Mouse (Mus musculus) lung, embryonic 16.5 days (tissue): Measurements from ENCODE around the gene Nfix. TPM values are rescaled to one million over a fixed set of nuclear protein-coding genes. Genes with fewer than 3 reads are reported as not detected.

Experiments
- ATAC-seq: fragments of 200-750 bp; cut with Nextera tagmentation; 2 replicates; pipeline ENCODE4 v1.8.0; 2017; ENCODE audit warnings: low read depth, mild to moderate bottlenecking, moderate library complexity
- H3K27ac ChIP-seq: fragments of 300-500 bp; sonication (generic); 2 replicates; pipeline ENCODE4 v1.5.1; 2014; ENCODE audit warnings: mild to moderate bottlenecking, control low read depth, low read length
- H3K27me3 ChIP-seq: fragments of 300-500 bp; sonication (generic); 2 replicates; pipeline ENCODE4 v1.6.1; 2014; ENCODE audit warnings: low read depth, low read length, mixed read lengths; ENCODE audit not compliant: control insufficient read depth, insufficient read depth
- H3K36me3 ChIP-seq: fragments of 300-500 bp; sonication (generic); 2 replicates; pipeline ENCODE4 v1.6.1; 2014; ENCODE audit warnings: low read length; ENCODE audit not compliant: control insufficient read depth, insufficient read depth
- H3K4me1 ChIP-seq: fragments of 300-500 bp; sonication (generic); replicated peaks from 2 replicates; pipeline ENCODE4 v1.6.1; 2014; ENCODE audit warnings: low read length, mixed read lengths; ENCODE audit not compliant: control insufficient read depth, insufficient read depth
- H3K4me2 ChIP-seq: fragments of 300-500 bp; sonication (generic); 2 replicates; pipeline ENCODE4 v1.6.1; 2014; ENCODE audit warnings: low read depth, low read length, control low read depth
- H3K4me3 ChIP-seq: fragments of 300-500 bp; sonication (generic); 2 replicates; pipeline ENCODE4 v1.5.1; 2014; ENCODE audit warnings: mild to moderate bottlenecking, low read length, control low read depth
- H3K9ac ChIP-seq: fragments of 300-500 bp; sonication (generic); 2 replicates; pipeline ENCODE4 v1.6.1; 2014; ENCODE audit warnings: low read length, control low read depth
- H3K9me3 ChIP-seq: fragments of 300-500 bp; sonication (generic); 2 replicates; pipeline ENCODE4 v1.6.1; 2016; ENCODE audit warnings: low read length; ENCODE audit not compliant: control insufficient read depth
- WGBS: fragments of 180-500 bp; shearing (Covaris S2); extraction: QIAGEN DNeasy Blood & Tissue Kit; methylation state at CpG from one replicate; pipeline ENCODE4 v1.1.7; 2014; 5-methylcytosine and 5-hydroxymethylcytosine counted together
- polyA plus RNA-seq: library from polyadenylated mRNA; unstranded; fragments of >200 nt; fragmentation: Nextera tagmentation; extraction: Ambion mirVana; gene quantifications from 2 replicates; pipeline ENCODE4 v1.2.1, GENCODE M21; 2015

Nfix gene
- polyA plus RNA-seq, 1 experiment from 2014 or later: 43.9 TPM

DNA sequence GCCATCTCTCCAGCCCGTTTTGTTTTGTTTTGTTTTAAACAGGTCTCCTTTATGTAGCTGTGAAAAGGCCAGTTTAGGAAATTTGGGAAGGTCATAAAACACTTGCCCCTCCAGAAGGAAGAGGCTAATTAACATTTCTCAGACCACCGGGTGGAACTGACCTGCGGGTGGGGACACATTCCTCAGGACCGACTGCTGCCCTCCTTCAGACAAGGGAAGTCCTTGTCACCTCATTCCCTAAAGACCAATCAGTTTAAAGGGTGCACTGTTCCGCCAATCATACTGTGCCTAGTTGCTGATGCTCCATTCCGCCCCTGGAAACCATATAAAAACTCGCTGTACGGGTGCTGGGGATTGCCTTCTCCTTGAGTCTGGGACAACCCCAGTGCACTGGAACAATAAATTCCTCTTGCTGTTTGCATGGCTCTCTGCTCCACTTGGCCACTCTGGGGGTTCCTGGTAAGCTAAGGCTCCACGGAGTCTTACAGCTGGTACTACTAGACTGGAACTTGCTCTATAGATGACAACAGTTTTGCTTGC, 147.0 kb downstream of the Nfix start:
- no peaks in the 10 kb centered on the region for H3K36me3 ChIP-seq
- H3K4me1 ChIP-seq: peaks cover 31% of the 10 kb centered on the region
- no peak overlapping the region for H3K4me3 ChIP-seq
- peak overlapping the region; percentile 4; the same call in 1 of the 2 replicates for H3K27ac ChIP-seq
- no peak for ATAC-seq
- no peaks in the 10 kb centered on the region for H3K27me3 ChIP-seq
- no peak overlapping the region for H3K9ac ChIP-seq
- H3K4me2 ChIP-seq: no peak overlapping the region
- no peaks in the 10 kb centered on the region for H3K9me3 ChIP-seq
- whole genome bisulfite sequencing: 51% methylated on average over 9 of the region's 9 CpGs

DNA sequence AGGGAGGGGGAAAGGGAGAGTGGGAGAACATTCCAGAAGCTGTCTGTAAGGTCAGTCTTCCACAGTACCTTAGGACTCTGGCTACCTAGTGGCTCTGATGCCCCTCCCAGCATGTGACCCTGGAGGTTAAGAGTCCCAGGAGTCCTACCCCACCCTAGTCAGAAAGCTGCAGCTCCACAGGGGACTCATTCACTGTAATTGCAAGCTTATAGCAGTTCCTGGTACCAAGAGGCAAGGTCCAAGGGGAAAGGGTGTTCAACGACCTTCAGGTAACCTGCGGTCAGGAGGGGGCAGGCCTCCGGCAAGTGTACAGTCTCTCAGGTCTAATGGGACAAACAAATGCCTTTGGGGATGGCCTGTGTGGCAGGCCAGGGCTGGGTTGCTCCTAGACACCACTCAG, 149.9 kb downstream of the Nfix start:
- Histone ChIP-seq H3K9me3 (no peaks in the 10 kb centered on the region), H3K27me3 (no peaks in the 10 kb centered on the region), H3K4me1 (peaks cover 10% of the 10 kb centered on the region), H3K4me3 (no peak overlapping the region), H3K4me2 (no peak overlapping the region), H3K27ac (no peak overlapping the region), H3K36me3 (no peaks in the 10 kb centered on the region), H3K9ac (no peak overlapping the region)
- WGBS: 62% methylated on average over 3 of the region's 3 CpGs
- no peak for ATAC-seq

Other genes with a start within 250 kb of the Nfix start
- gene Ier2, start 137.5 kb downstream of the Nfix start, polyA plus RNA-seq: 83.2 and 87.4 TPM in 2 replicates
- 54.7 and 58.8 TPM in 2 replicates for gene Trmt1, start 114.0 kb downstream of the Nfix start, polyA plus RNA-seq
- 16.9 and 19.5 TPM in 2 replicates for gene Nacc1, start 112.5 kb downstream of the Nfix start, polyA plus RNA-seq
- 11.4 and 12.5 TPM in 2 replicates for gene Lyl1, start 98.9 kb downstream of the Nfix start, polyA plus RNA-seq
- 3.1 and 3.7 TPM in 2 replicates for gene G430095P16Rik, start 77.3 kb downstream of the Nfix start, polyA plus RNA-seq
- gene Dand5, start 22.5 kb upstream of the Nfix start, polyA plus RNA-seq: 6.3 and 6.5 TPM in 2 replicates
- 38.6 and 43.0 TPM in 2 replicates for gene Gadd45gip1, start 31.2 kb upstream of the Nfix start, polyA plus RNA-seq
- gene Rad23a, start 40.3 kb upstream of the Nfix start, polyA plus RNA-seq: 110 and 120 TPM in 2 replicates
- 980 and 996 TPM in 2 replicates for gene Calr, start 46.6 kb upstream of the Nfix start, polyA plus RNA-seq
- gene Farsa, start 56.6 kb upstream of the Nfix start, polyA plus RNA-seq: 90.1 and 93.3 TPM in 2 replicates
- 58.7 and 59.6 TPM in 2 replicates for gene Syce2, start 71.8 kb upstream of the Nfix start, polyA plus RNA-seq
- 36.7 and 37.3 TPM in 2 replicates for gene Gcdh, start 93.6 kb upstream of the Nfix start, polyA plus RNA-seq
- 1.5 and 4.9 TPM in 2 replicates for gene Klf1, start 101.6 kb upstream of the Nfix start, polyA plus RNA-seq
- 19.9 and 21.1 TPM in 2 replicates for gene Dnase2a, start 108.2 kb upstream of the Nfix start, polyA plus RNA-seq
- 0.64 and 0.72 TPM in 2 replicates for gene Mast1, start 137.0 kb upstream of the Nfix start, polyA plus RNA-seq
- 0.23 and 0.29 TPM in 2 replicates for gene Rtbdn, start 146.6 kb upstream of the Nfix start, polyA plus RNA-seq
- not detected in 2 replicates for gene Gm49661, start 169.1 kb upstream of the Nfix start, polyA plus RNA-seq
- 644 and 691 TPM in 2 replicates for gene Prdx2, start 169.2 kb upstream of the Nfix start, polyA plus RNA-seq
- gene Rnaseh2a, start 169.4 kb upstream of the Nfix start, polyA plus RNA-seq: 114 and 119 TPM in 2 replicates
- gene Junb, start 178.4 kb upstream of the Nfix start, polyA plus RNA-seq: 13.7 and 15.5 TPM in 2 replicates
- gene Hook2, start 190.3 kb upstream of the Nfix start, polyA plus RNA-seq: 24.2 and 27.2 TPM in 2 replicates
- gene Best2, start 214.2 kb upstream of the Nfix start, polyA plus RNA-seq: not detected in 2 replicates
- gene Asna1, start 224.9 kb upstream of the Nfix start, polyA plus RNA-seq: 121 and 122 TPM in 2 replicates
- 92.1 and 101 TPM in 2 replicates for gene Trir, start 226.5 kb upstream of the Nfix start, polyA plus RNA-seq
- 27.7 and 29.5 TPM in 2 replicates for gene Tnpo2, start 236.6 kb upstream of the Nfix start, polyA plus RNA-seq